Mouse (Mus musculus) MEL-GATA-1-ER (cell line): Measurements from ENCODE around the gene Vmn2r115.
"Not testable (repeated sequence)": the region's sequence is repeated elsewhere in the genome, so short reads cannot be mapped to it uniquely, and the experiment has no call there.

ENCODE experiments used
- DNase-seq: peaks from one replicate; pipeline ENCODE4 v3.0.0-alpha.2; 2012; ENCODE audit warnings: low read depth; ENCODE audit errors: extremely low read depth

Vmn2r115 gene

DNA sequence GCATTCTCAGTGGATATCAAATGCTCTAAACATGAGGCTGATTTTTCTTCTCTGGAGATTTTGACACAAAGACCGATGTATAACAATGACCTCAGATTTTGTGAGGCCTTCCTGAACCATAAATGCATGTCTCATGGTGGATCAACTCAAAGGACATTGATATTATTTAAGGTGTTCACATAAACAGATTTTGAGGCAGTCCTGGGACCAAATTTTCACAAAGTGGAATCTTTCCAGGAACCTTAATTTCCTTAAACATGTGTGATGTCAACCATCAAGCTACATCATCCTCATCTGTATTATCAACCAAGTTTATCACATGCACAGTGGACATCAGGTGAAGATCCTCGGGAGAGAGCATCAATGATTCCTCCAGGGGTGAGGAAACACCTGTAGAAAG lies at the start of gene Vmn2r115:
Gene Vmn2r115 (plus strand): TSS at position 301 of the 400 bp plus-strand sequence.
- not testable (repeated sequence) for DNase-seq

DNA sequence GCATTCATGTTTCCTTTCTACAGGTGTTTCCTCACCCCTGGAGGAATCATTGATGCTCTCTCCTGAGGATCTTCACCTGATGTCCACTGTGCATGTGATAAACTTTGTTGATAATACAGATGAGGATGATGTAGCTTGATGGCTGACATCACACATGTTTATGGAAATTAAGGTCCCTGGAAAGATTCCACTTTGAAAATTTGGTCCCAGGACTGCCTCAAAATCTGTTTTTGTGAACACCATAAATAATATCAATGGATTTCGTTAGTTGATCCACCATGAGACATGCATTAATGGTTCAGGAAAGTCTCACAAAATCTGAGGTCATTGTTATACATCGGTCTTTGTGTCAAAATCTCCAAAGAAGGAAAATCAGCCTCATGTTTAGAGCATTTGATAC lies 31.1 kb upstream of the Vmn2r115 start, which contains the start of gene Vmn2r114:
Gene Vmn2r114 (minus strand): TSS at position 101 of the 400 bp plus-strand sequence.
- DNase-seq: not testable (repeated sequence)

- no peak for DNase-seq
These were observed 12.9 kb upstream of the Vmn2r115 start for GRCm38 (mm10) chr17:23330657-23331056.

DNA sequence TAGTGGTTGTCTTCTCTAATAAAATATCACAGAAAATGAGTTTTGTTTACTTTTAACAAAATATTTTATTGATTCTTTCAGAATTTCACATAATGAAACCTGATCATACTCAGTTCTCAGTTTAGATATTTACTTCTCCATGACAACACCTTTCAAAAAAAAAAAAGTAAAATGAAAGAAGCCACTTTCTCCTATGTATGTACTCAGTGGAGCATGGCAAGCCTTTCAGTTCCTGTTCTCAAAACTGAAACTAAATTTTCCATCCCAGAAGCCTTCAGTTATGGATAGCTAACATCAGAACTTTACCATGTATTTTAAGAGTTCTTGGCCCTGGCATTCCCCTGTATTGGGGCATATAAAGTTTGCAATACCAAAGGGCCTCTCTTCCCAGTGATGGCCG lies 8.1 kb downstream of the Vmn2r115 start:
- no peak for DNase-seq

GRCm38 (mm10) chr17:23384304-23384703 lies 40.8 kb downstream of the Vmn2r115 start, which contains the start of gene Vmn2r116:
Gene Vmn2r116, plus strand, starts transcription at chr17:23384604.
- DNase-seq: not testable (repeated sequence)
